Mouse (Mus musculus): ENCODE measurements around the gene Zmat5.

The Zmat5 gene

GRCm38 (mm10) chr11:4757789-4758158 lies 53.3 kb downstream of the Zmat5 start:
- in situ Hi-C loops (cut with MboI; ENCODE audit: low pct_unique_long_range_greater_than_20kb in 1 of 2, low sequenced_read_pairs in 2 of 2, unreplicated experiment in 1 of 2) = no loop called here

GRCm38 (mm10) chr11:4760438-4760837 lies 56.0 kb downstream of the Zmat5 start:
- in situ Hi-C loops (cut with MboI; ENCODE audit: low pct_unique_long_range_greater_than_20kb in 1 of 2, low sequenced_read_pairs in 2 of 2, unreplicated experiment in 1 of 2) = no loop called here

- in situ Hi-C loops (cut with MboI; ENCODE audit: low pct_unique_long_range_greater_than_20kb in 1 of 2, low sequenced_read_pairs in 2 of 2, unreplicated experiment in 1 of 2) = no loop called here
Observed at GRCm38 (mm10) chr11:4761991-4762390, 57.5 kb downstream of the Zmat5 start.

GRCm38 (mm10) chr11:4762511-4762910 lies 58.0 kb downstream of the Zmat5 start:
- in situ Hi-C loops (cut with MboI; ENCODE audit: low pct_unique_long_range_greater_than_20kb in 1 of 2, low sequenced_read_pairs in 2 of 2, unreplicated experiment in 1 of 2) = no loop called here

GRCm38 (mm10) chr11:4763631-4764030 lies 59.2 kb downstream of the Zmat5 start:
- in situ Hi-C loops (cut with MboI; ENCODE audit: low pct_unique_long_range_greater_than_20kb in 1 of 2, low sequenced_read_pairs in 2 of 2, unreplicated experiment in 1 of 2) = no loop called here

GRCm38 (mm10) chr11:4764476-4764875 lies 60.0 kb downstream of the Zmat5 start:
- in situ Hi-C loops (cut with MboI; ENCODE audit: low pct_unique_long_range_greater_than_20kb in 1 of 2, low sequenced_read_pairs in 2 of 2, unreplicated experiment in 1 of 2) = no loop called here

- in situ Hi-C loops (cut with MboI; ENCODE audit: low pct_unique_long_range_greater_than_20kb in 1 of 2, low sequenced_read_pairs in 2 of 2, unreplicated experiment in 1 of 2) = no loop called here
Observed at GRCm38 (mm10) chr11:4768399-4768798, 63.9 kb downstream of the Zmat5 start.

- in situ Hi-C loops (cut with MboI; ENCODE audit: low pct_unique_long_range_greater_than_20kb in 1 of 2, low sequenced_read_pairs in 2 of 2, unreplicated experiment in 1 of 2) = no loop called here
Observed at GRCm38 (mm10) chr11:4769293-4769692, 64.8 kb downstream of the Zmat5 start.

GRCm38 (mm10) chr11:4769881-4770280 lies 65.4 kb downstream of the Zmat5 start:
- in situ Hi-C loops (cut with MboI; ENCODE audit: low pct_unique_long_range_greater_than_20kb in 1 of 2, low sequenced_read_pairs in 2 of 2, unreplicated experiment in 1 of 2) = no loop called here

- in situ Hi-C loops (cut with MboI; ENCODE audit: low pct_unique_long_range_greater_than_20kb in 1 of 2, low sequenced_read_pairs in 2 of 2, unreplicated experiment in 1 of 2) = no loop called here
Observed at GRCm38 (mm10) chr11:4771756-4772155, 67.3 kb downstream of the Zmat5 start.

GRCm38 (mm10) chr11:4772925-4773324 lies 68.4 kb downstream of the Zmat5 start:
- in situ Hi-C loops (cut with MboI; ENCODE audit: low pct_unique_long_range_greater_than_20kb in 1 of 2, low sequenced_read_pairs in 2 of 2, unreplicated experiment in 1 of 2) = no loop called here

- in situ Hi-C loops (cut with MboI; ENCODE audit: low pct_unique_long_range_greater_than_20kb in 1 of 2, low sequenced_read_pairs in 2 of 2, unreplicated experiment in 1 of 2) = no loop called here
Observed at GRCm38 (mm10) chr11:4780927-4781326, 76.4 kb downstream of the Zmat5 start.

GRCm38 (mm10) chr11:4783116-4783515 lies 78.6 kb downstream of the Zmat5 start:
- in situ Hi-C loops (cut with MboI; ENCODE audit: low pct_unique_long_range_greater_than_20kb in 1 of 2, low sequenced_read_pairs in 2 of 2, unreplicated experiment in 1 of 2) = no loop called here

- in situ Hi-C loops (cut with MboI; ENCODE audit: low pct_unique_long_range_greater_than_20kb in 1 of 2, low sequenced_read_pairs in 2 of 2, unreplicated experiment in 1 of 2) = no loop called here
Observed at GRCm38 (mm10) chr11:4784629-4785142, 80.2 kb downstream of the Zmat5 start.

Data from mouse embryonic stem cell (cell line).